Mouse (Mus musculus) bone marrow macrophage, adult 2 months (primary cell): ENCODE results near the gene Eml6.

Experiments
- CTCF ChIP-seq: IDR thresholded peaks from 2 replicates; pipeline ENCODE4 v1.5.1; 2012; ENCODE audit warnings: low read depth, mild to moderate bottlenecking, low read length, moderate library complexity
- POLR2A ChIP-seq: IDR thresholded peaks from 2 replicates; pipeline ENCODE4 v1.6.1; 2012; ENCODE audit warnings: mild to moderate bottlenecking, low read depth, low read length, borderline replicate concordance

- TF ChIP-seq CTCF (no peak), POLR2A (no peak)
Measured at GRCm38 (mm10) chr11:29884355-29884754, 141.5 kb downstream of the Eml6 start.
